Mouse (Mus musculus) liver, adult 2 months (tissue): ENCODE measurements around the gene Olfr1023. TPM values are rescaled to one million over a fixed set of nuclear protein-coding genes. Genes with fewer than 3 reads are reported as not detected.

Experiments used
- DNase-seq: peaks from one replicate; pipeline ENCODE4 v3.0.0-alpha.2; 2011; ENCODE audit warnings: low read depth, low spot score; ENCODE audit errors: extremely low read depth
- H3K27ac ChIP-seq: fragments of 200-500 bp; replicated peaks from 2 replicates; pipeline ENCODE4 v1.5.1; 2012; ENCODE audit warnings: low read depth, mild to moderate bottlenecking, control low read depth, inconsistent platforms, low read length; ENCODE audit not compliant: insufficient read depth
- H3K27me3 ChIP-seq: fragments of 200-500 bp; 2 replicates; pipeline ENCODE4 v1.6.1; 2012; ENCODE audit warnings: mild to moderate bottlenecking, moderate library complexity, low read length, inconsistent platforms; ENCODE audit not compliant: control insufficient read depth, insufficient read depth
- H3K36me3 ChIP-seq: fragments of 200-500 bp; 2 replicates; pipeline ENCODE4 v1.6.1; 2012; ENCODE audit warnings: low read length, inconsistent platforms; ENCODE audit not compliant: control insufficient read depth, insufficient read depth
- H3K4me1 ChIP-seq: fragments of 200-500 bp; 2 replicates; pipeline ENCODE4 v1.6.1; 2011; ENCODE audit warnings: low read length; ENCODE audit not compliant: control insufficient read depth, insufficient read depth
- H3K4me3 ChIP-seq: fragments of 200-500 bp; 2 replicates; pipeline ENCODE4 v1.5.1; 2011; ENCODE audit warnings: low read depth, mild to moderate bottlenecking, control low read depth, low read length, moderate library complexity; ENCODE audit not compliant: insufficient read depth
- H3K79me2 ChIP-seq: fragments of 200-500 bp; 2 replicates; pipeline ENCODE4 v1.6.1; 2012; ENCODE audit warnings: inconsistent platforms, mild to moderate bottlenecking, low read length, moderate library complexity; ENCODE audit not compliant: control insufficient read depth, insufficient read depth
- H3K9ac ChIP-seq: fragments of 200-500 bp; 2 replicates; pipeline ENCODE4 v1.6.1; 2012; ENCODE audit warnings: low read depth, mild to moderate bottlenecking, control low read depth, inconsistent platforms, low read length
- CTCF ChIP-seq: fragments of 200-500 bp; IDR thresholded peaks from 2 replicates; pipeline ENCODE4 v1.5.1; 2011; ENCODE audit warnings: low read depth, low read length, control low read depth
- POLR2A ChIP-seq: fragments of 200-500 bp; IDR thresholded peaks from 2 replicates; pipeline ENCODE4 v1.6.1; 2011; ENCODE audit warnings: low read length, control low read depth; ENCODE audit not compliant: insufficient read depth; ENCODE audit errors: extremely low read depth
- WGBS: fragments of 180-500 bp; shearing (Covaris S2); methylation state at CpG from one replicate; pipeline ENCODE4 v1.1.7; 2018; 5-methylcytosine and 5-hydroxymethylcytosine counted together
- polyA plus RNA-seq: library from polyadenylated mRNA; depleted of rRNA; stranded (reverse); fragments of >200 nt; gene quantifications from 2 replicates; pipeline ENCODE4 v1.2.3, GENCODE M21; 2012; rRNA removed
- total RNA-seq: library from RNA; depleted of rRNA; stranded (reverse); fragments of >200 nt; gene quantifications from 2 replicates; pipeline ENCODE4 v1.2.3, GENCODE M21; 2014; rRNA removed

Gene Olfr1023
- total RNA-seq: not detected in 2 replicates
- polyA plus RNA-seq: not detected in 2 replicates

DNA sequence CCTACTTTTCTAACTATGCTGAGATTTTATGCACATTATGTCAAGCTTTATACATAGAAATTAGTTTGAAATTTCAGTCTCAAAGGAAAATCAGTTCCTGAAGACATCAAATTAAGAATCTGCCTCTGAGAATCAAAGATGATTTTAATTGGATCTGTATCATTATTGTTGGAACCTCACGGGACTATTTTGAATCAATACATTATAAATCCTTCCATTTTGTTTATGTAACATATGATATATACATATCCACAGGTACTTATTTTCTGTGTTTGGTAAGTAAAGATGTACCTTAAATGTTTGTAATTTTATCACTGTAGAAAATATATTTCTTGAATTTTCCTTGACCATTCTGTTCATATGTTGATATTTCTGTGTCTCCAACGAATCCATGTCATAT is at the start of gene Olfr1023:
TSS of gene Olfr1023 (plus strand) at position 301 of the 400 bp plus-strand sequence.
- Histone ChIP-seq H3K27ac (no peak within 1 kb of the TSS), H3K27me3 (no peaks in the 10 kb centered on the region), H3K79me2 (no peaks in the 10 kb centered on the region), H3K36me3 (no peaks in the 10 kb centered on the region), H3K9ac (no peak within 1 kb of the TSS), H3K4me3 (no peak within 1 kb of the TSS), H3K4me1 (no peaks in the 10 kb centered on the region)
- WGBS: 57% methylated on average over 2 of the region's 2 CpGs
- DNase-seq: no peak
- TF ChIP-seq POLR2A: no peak
- no peak for TF ChIP-seq CTCF

DNA sequence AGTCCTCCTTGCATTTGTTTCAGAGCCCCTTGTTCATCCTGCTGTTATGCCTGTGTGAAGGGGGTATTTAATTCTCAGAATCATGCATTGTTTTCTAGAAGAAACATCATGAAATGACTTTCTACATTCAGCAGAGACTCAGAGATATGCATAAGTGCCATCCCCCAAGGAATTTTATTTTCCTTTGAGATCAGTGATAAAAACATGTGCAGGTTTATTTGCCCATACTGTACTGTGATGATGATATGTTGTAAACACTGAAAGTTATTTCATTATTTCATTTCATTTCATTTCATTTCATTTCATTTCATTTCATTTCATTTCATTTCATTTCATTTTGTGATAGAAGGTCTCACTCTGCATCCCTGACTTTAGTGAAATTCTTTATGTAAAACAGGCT is 40.1 kb upstream of the Olfr1023 start, which contains the start of gene Olfr1019:
TSS of gene Olfr1019 (minus strand) at position 101 of the 400 bp plus-strand sequence.
- H3K4me3 ChIP-seq: no peak within 1 kb of the TSS
- TF ChIP-seq POLR2A: no peak
- TF ChIP-seq CTCF: no peak
- DNase-seq: no peak
- no peaks in the 10 kb centered on the region for H3K27me3 ChIP-seq
- no peak within 1 kb of the TSS for H3K27ac ChIP-seq
- H3K9ac ChIP-seq: no peak within 1 kb of the TSS
- H3K36me3 ChIP-seq: no peaks in the 10 kb centered on the region
- no peaks in the 10 kb centered on the region for H3K79me2 ChIP-seq
- H3K4me1 ChIP-seq: no peaks in the 10 kb centered on the region

DNA sequence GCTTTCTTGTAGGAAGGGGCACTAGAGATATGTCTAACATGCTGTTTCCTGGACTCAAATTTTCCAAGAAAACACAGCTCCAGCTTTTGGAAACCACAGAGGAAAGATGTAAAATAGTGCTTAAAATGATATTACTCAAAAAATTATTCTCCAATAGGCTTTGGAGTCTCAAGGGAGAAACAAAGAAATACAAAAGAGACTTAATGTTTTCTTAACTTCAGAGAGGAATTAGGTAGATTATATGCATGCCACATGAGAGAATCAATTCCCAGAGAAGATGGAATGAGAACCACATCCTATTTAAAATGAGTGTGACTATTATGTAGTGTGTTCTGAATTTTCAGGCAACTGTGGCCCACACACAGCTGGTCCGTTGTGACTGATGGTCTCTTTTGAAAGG is 38.7 kb upstream of the Olfr1023 start, which contains the start of gene Olfr1020:
TSS of gene Olfr1020 (plus strand) at position 301 of the 400 bp plus-strand sequence.
- H3K4me3 ChIP-seq: no peak within 1 kb of the TSS
- no peaks in the 10 kb centered on the region for H3K79me2 ChIP-seq
- no peaks in the 10 kb centered on the region for H3K4me1 ChIP-seq
- WGBS: 92% methylated on average over 1 of the region's 1 CpGs
- TF ChIP-seq POLR2A: no peak
- TF ChIP-seq CTCF: no peak
- H3K9ac ChIP-seq: no peak within 1 kb of the TSS
- H3K27me3 ChIP-seq: no peaks in the 10 kb centered on the region
- H3K27ac ChIP-seq: no peak within 1 kb of the TSS
- H3K36me3 ChIP-seq: no peaks in the 10 kb centered on the region
- DNase-seq: no peak

GRCm38 (mm10) chr2:85868294-85868693 is 17.1 kb upstream of the Olfr1023 start, which contains the start of gene Olfr1022:
Olfr1022 (plus strand) TSS chr2:85868594.
- H3K9ac ChIP-seq: no peak within 1 kb of the TSS
- no peaks in the 10 kb centered on the region for H3K4me1 ChIP-seq
- no peak within 1 kb of the TSS for H3K27ac ChIP-seq
- H3K36me3 ChIP-seq: no peaks in the 10 kb centered on the region
- DNase-seq: no peak
- no peak within 1 kb of the TSS for H3K4me3 ChIP-seq
- WGBS: 41% methylated on average over 2 of the region's 2 CpGs
- no peaks in the 10 kb centered on the region for H3K27me3 ChIP-seq
- TF ChIP-seq POLR2A: no peak
- no peak for TF ChIP-seq CTCF
- no peaks in the 10 kb centered on the region for H3K79me2 ChIP-seq

DNA sequence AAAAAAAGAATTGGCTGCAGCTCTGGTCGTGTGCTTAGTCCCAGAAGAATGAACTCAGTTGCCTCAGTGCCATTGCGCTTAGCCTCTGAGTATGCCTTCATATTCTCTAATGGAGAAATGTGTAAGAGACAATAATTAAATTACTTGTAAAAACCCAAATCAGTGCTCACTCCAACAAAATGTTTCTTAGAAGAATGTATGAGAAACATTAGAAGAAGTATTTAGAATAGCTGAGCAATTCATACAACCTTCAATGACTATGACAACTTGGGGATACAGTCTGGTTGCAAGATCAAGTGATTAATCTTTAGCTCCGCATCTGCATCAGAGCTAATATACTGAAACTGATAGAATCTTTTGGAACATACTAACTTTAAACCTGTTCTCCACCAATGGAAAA is 19.5 kb downstream of the Olfr1023 start, which contains the start of gene Olfr1024:
TSS of gene Olfr1024 (minus strand) at position 101 of the 400 bp plus-strand sequence.
- WGBS: 89% methylated on average over 3 of the region's 3 CpGs
- no peak within 1 kb of the TSS for H3K27ac ChIP-seq
- H3K9ac ChIP-seq: no peak within 1 kb of the TSS
- no peaks in the 10 kb centered on the region for H3K4me1 ChIP-seq
- no peaks in the 10 kb centered on the region for H3K36me3 ChIP-seq
- H3K4me3 ChIP-seq: no peak within 1 kb of the TSS
- DNase-seq: no peak
- no peaks in the 10 kb centered on the region for H3K27me3 ChIP-seq
- TF ChIP-seq POLR2A (no peak), CTCF (no peak)
- no peaks in the 10 kb centered on the region for H3K79me2 ChIP-seq

DNA sequence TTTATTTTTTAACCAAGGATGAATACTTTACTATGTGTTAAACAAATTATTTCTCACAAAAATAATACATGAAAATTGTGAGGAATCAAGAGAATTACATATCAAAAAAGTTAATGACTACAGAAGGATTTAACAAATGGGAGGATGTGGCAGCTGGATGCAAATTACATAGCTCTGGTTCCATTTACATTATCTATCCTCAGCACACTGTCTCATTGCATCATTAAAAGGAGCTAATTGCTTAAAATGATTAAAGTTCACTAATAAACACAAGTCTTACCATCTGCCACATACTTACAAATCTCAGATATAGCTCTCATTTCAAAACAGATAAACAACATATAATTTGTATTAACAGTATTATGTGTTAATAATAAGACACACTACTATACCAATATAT is 27.8 kb downstream of the Olfr1023 start:
- H3K4me1 ChIP-seq: no peaks in the 10 kb centered on the region
- no peak overlapping the region for H3K4me3 ChIP-seq
- H3K79me2 ChIP-seq: no peaks in the 10 kb centered on the region
- no peaks in the 10 kb centered on the region for H3K36me3 ChIP-seq
- no peak for DNase-seq
- H3K27ac ChIP-seq: no peak overlapping the region
- H3K27me3 ChIP-seq: no peaks in the 10 kb centered on the region
- H3K9ac ChIP-seq: no peak overlapping the region
- TF ChIP-seq CTCF: no peak
- no peak for TF ChIP-seq POLR2A
